8 mouse cellular contexts compared by ENCODE assay signal in the genomic region with DNA sequence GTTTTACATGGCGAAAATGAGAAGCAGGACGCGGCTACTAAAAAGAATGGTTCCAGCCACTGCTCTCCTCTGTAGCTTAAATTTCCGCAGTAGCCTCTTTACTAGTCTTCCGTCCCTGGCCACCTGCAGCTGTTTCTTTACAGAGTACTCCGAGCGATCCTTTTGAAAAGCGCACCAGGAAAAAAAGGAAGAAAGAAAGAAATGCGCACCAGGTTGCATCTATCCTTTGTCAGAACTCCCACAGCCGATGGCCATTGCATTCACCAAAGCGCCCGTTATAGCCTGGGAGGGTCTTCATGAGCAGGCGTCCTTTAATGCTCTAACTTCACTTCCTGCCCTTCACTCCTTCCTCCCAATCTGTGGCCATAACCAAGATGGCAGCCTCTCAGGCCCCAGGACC. TPM values are rescaled to one million over a fixed set of nuclear protein-coding genes. Genes with fewer than 3 reads are reported as not detected.
DNase-seq lines count a peak whose midpoint lies in the region; ATAC-seq lines count a peak whose summit lies in the region.

A gene (minus strand): TSS at position 354 of the 400 bp plus-strand sequence.

- H3K4me1 ChIP-seq in forebrain, embryonic 12.5 days, result peaks cover 10% of the 10 kb centered on the region
- peaks cover 29% of the 10 kb centered on the region for H3K4me1 ChIP-seq in neural tube, embryonic 13.5 days (replicated peaks)

- H3K9me3 ChIP-seq in forebrain, embryonic 12.5 days, result no peaks in the 10 kb centered on the region
- no peaks in the 10 kb centered on the region for H3K9me3 ChIP-seq in neural tube, embryonic 13.5 days

- whole genome bisulfite sequencing in forebrain, embryonic 12.5 days, result 2% methylated on average over 13 of the region's 13 CpGs
- whole genome bisulfite sequencing in neural tube, embryonic 13.5 days, result 1% methylated on average over 13 of the region's 13 CpGs

- H3K4me3 ChIP-seq in forebrain, embryonic 12.5 days (replicated peaks), result peak within 1 kb of the TSS; percentile 71
- H3K4me3 ChIP-seq in neural tube, embryonic 13.5 days, result peak within 1 kb of the TSS; percentile 80

- H3K9ac ChIP-seq in forebrain, embryonic 12.5 days, result peak within 1 kb of the TSS; percentile 78
- H3K9ac ChIP-seq in neural tube, embryonic 13.5 days, result peak within 1 kb of the TSS; percentile 90

- DNase-seq in layer of hippocampus, adult 8-10 months (ENCODE audit: low spot score in 2 of 2), result no peak
- DNase-seq in layer of hippocampus, adult 9-10 months (ENCODE audit: low spot score), result no peak
- DNase-seq in left cerebral cortex, postnatal 10 days (ENCODE audit: extremely low spot score in 1 of 2, low spot score in 2 of 2), result no peak
- no peak for DNase-seq in gastrocnemius, adult 8-10 months (ENCODE audit: low spot score in 2 of 2)
- DNase-seq in adrenal gland, postnatal 4 days (ENCODE audit: low spot score in 2 of 2), result no peak

- H3K27me3 ChIP-seq in forebrain, embryonic 12.5 days, result peaks cover 64% of the 10 kb centered on the region
- H3K27me3 ChIP-seq in neural tube, embryonic 13.5 days, result peaks cover 44% of the 10 kb centered on the region

- no peak for ATAC-seq in forebrain, embryonic 12.5 days (ENCODE audit: low FRiP score)
- 0 out of 2 replicates have a peak, but pooled peaks have one; percentile 3 for ATAC-seq in neural tube, embryonic 13.5 days (ENCODE audit: low read depth)
- ATAC-seq in monocyte, adult 5-6 weeks (replicated peaks; ENCODE audit: insufficient number of reproducible peaks, low FRiP score, low TSS enrichment, poor library complexity, severe bottlenecking), result no peak

- H3K36me3 ChIP-seq in forebrain, embryonic 12.5 days (replicated peaks), result no peaks in the 10 kb centered on the region
- H3K36me3 ChIP-seq in neural tube, embryonic 13.5 days, result no peaks in the 10 kb centered on the region

- peak within 1 kb of the TSS; percentile 83 for H3K27ac ChIP-seq in forebrain, embryonic 12.5 days
- peak within 1 kb of the TSS; percentile 93 for H3K27ac ChIP-seq in neural tube, embryonic 13.5 days (replicated peaks)

- peak within 1 kb of the TSS; percentile 86 for H3K4me2 ChIP-seq in forebrain, embryonic 12.5 days
- peak within 1 kb of the TSS; percentile 76 for H3K4me2 ChIP-seq in neural tube, embryonic 13.5 days

- intact Hi-C loops in left cerebral cortex, postnatal 10 days (cut with DNase I), result loop anchor here (5.0 kb wide), 1 partner anchor 36 kb away; no protein-coding TSS in a partner anchor

RNA-seq across cellular contexts. Expression of the gene that starts here (rescaled TPM):
- 100 to 1,000 TPM; 100 to 116 (median 108) TPM for total RNA-seq in layer of hippocampus, adult 8-10 months (2022)
- 30.6 and 34.5 TPM in 2 replicates for polyA plus RNA-seq in forebrain, embryonic 12.5 days (2016; fragmentation: Nextera tagmentation; extraction: Ambion mirVana)
- total RNA-seq in left cerebral cortex, postnatal 10 days (2021), result 100 to 1,000 TPM; 118 TPM
- polyA plus RNA-seq in neural tube, embryonic 13.5 days (2015; fragmentation: Nextera tagmentation; extraction: Ambion mirVana), result 100 and 103 TPM in 2 replicates
- not detected for total RNA-seq in gastrocnemius, adult 8-10 months (2022)
- 1 to 10 TPM; 2.0 to 2.1 TPM for total RNA-seq in adrenal gland, postnatal 4 days (2021)
- total RNA-seq in monocyte, adult 5-6 weeks (2017), result 1.6 TPM in 1 of 3 replicates, not detected in the others

Comparison
In these comparisons a context has a peak if more than half of its experiments do, and no peak if none do; other contexts are left out.
1. RNA of the gene that starts here (total RNA-seq): 118 TPM in left cerebral cortex, postnatal 10 days and 100 to 116 TPM in layer of hippocampus, adult 8-10 months; 2.0 to 2.1 TPM in adrenal gland, postnatal 4 days, not detected in gastrocnemius, adult 8-10 months and 1.6 TPM in monocyte, adult 5-6 weeks; every median in the first group is over 10 times any median in the second.